18 mouse cellular contexts compared by ENCODE assay signal in the genomic region with DNA sequence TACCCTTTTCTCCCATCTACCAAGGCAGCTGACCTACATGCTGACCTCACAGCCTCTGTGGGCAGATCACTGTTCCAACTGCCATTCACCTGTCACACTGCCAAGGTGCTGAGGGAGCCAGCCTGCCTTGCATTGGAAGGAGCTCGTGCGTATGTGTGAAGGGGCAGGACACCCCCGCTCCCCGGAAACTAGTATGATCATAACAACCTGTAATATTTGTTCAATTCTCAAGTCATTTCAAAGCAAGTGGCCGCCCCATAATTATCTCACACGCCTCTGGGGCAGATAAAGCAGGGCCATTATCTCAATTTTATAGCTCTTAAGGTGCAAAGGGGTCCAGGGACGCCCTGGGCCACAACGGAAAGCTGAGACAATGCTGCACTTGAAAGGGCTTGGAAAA.
A peak's percentile ranks its signal among the peaks of the same experiment; 100 is the strongest.
DNase-seq lines count a peak whose midpoint lies in the region; ATAC-seq lines count a peak whose summit lies in the region.
"Had no signal": no experiment of that assay in that cellular context is flagged by ENCODE, and none has a peak within 500 bp of the region (broad histone marks: within the 10 kb centered on the region; RNA-seq: fewer than 3 reads in every experiment).

No protein-coding gene starts in this region.

- no peaks in the 10 kb centered on the region for H3K36me3 ChIP-seq in intestine, embryonic 14.5 days (ENCODE audit: control insufficient read depth, insufficient read depth, low read length)
- H3K36me3 ChIP-seq in intestine, embryonic 15.5 days, result no peaks in the 10 kb centered on the region
- H3K36me3 ChIP-seq in neural tube, embryonic 14.5 days (ENCODE audit: control insufficient read depth, insufficient read depth, low read length), result no peaks in the 10 kb centered on the region
- no peaks in the 10 kb centered on the region for H3K36me3 ChIP-seq in forebrain, embryonic 11.5 days (ENCODE audit: control insufficient read depth, insufficient read depth, low read length)
- H3K36me3 ChIP-seq: embryonic facial prominence, embryonic 10.5 days; heart, embryonic 15.5 days; hindbrain, embryonic 13.5 days had no signal

- ATAC-seq in intestine, embryonic 14.5 days (replicated peaks; ENCODE audit: low FRiP score, low TSS enrichment, low read depth), result peak; percentile 70
- ATAC-seq in intestine, embryonic 15.5 days, result peak; percentile 90
- peak; percentile 38; the same call in 1 of the 2 replicates for ATAC-seq in neural tube, embryonic 14.5 days (ENCODE audit: low read depth)
- no peak for ATAC-seq in forebrain, embryonic 11.5 days (replicated peaks; ENCODE audit: low FRiP score)
- ATAC-seq: forebrain, embryonic 14.5 days; hindbrain, postnatal 0 days had no signal

- no peak overlapping the region for H3K4me2 ChIP-seq in intestine, embryonic 14.5 days (ENCODE audit: low read length)
- H3K4me2 ChIP-seq in intestine, embryonic 15.5 days (replicated peaks), result no peak overlapping the region
- H3K4me2 ChIP-seq in neural tube, embryonic 14.5 days (ENCODE audit: low read depth, low read length), result no peak overlapping the region
- H3K4me2 ChIP-seq in forebrain, embryonic 11.5 days (ENCODE audit: low read depth, low read length, severe bottlenecking), result no peak overlapping the region
- H3K4me2 ChIP-seq: heart, embryonic 11.5 days; heart, embryonic 15.5 days; hindbrain, embryonic 13.5 days had no signal

- H3K4me1 ChIP-seq in intestine, embryonic 14.5 days (replicated peaks; ENCODE audit: control insufficient read depth, insufficient read depth, low read length), result peaks cover 5% of the 10 kb centered on the region; the same call in 1 of the 2 replicates
- H3K4me1 ChIP-seq in intestine, embryonic 15.5 days (replicated peaks), result peaks cover 14% of the 10 kb centered on the region
- H3K4me1 ChIP-seq in neural tube, embryonic 14.5 days (ENCODE audit: control insufficient read depth, insufficient read depth, low read length), result no peaks in the 10 kb centered on the region
- no peaks in the 10 kb centered on the region for H3K4me1 ChIP-seq in forebrain, embryonic 11.5 days (replicated peaks; ENCODE audit: control insufficient read depth, insufficient read depth, low read length)
- H3K4me1 ChIP-seq: hindbrain, embryonic 13.5 days had no signal

- H3K4me3 ChIP-seq in intestine, embryonic 14.5 days (ENCODE audit: low read depth, low read length), result no peak overlapping the region
- no peak overlapping the region for H3K4me3 ChIP-seq in intestine, embryonic 15.5 days (replicated peaks)
- no peak overlapping the region for H3K4me3 ChIP-seq in neural tube, embryonic 14.5 days (ENCODE audit: low read depth, low read length)
- no peak overlapping the region for H3K4me3 ChIP-seq in forebrain, embryonic 11.5 days (ENCODE audit: low read depth, low read length)
- H3K4me3 ChIP-seq: embryonic facial prominence, embryonic 10.5 days; heart, adult 2 months; heart, embryonic 15.5 days; hindbrain, embryonic 13.5 days had no signal

- peak; percentile 32 to 34 for DNase-seq in cerebellum, postnatal 10 days
- DNase-seq in cerebellum, postnatal 36 days, result no peak
- DNase-seq in intestine, embryonic 14.5 days (ENCODE audit: low spot score), result peak; percentile 66
- DNase-seq in right cerebral cortex, postnatal 4 days, result no peak
- no peak for DNase-seq in retina, postnatal 1 day
- no peak for DNase-seq in forebrain, embryonic 11.5 days (ENCODE audit: low spot score)
- DNase-seq: cerebellum, adult 11-12 months; cerebellum, adult 9-10 months; heart, adult 2 months; heart, postnatal 14 days had no signal

- no peaks in the 10 kb centered on the region for H3K27me3 ChIP-seq in intestine, embryonic 14.5 days (replicated peaks; ENCODE audit: control insufficient read depth, insufficient read depth, low read length)
- no peaks in the 10 kb centered on the region for H3K27me3 ChIP-seq in intestine, embryonic 15.5 days (replicated peaks)
- H3K27me3 ChIP-seq in neural tube, embryonic 14.5 days (ENCODE audit: control insufficient read depth, insufficient read depth, low read length), result no peaks in the 10 kb centered on the region
- no peaks in the 10 kb centered on the region for H3K27me3 ChIP-seq in forebrain, embryonic 11.5 days (ENCODE audit: control insufficient read depth, insufficient read depth, low read length)
- H3K27me3 ChIP-seq: hindbrain, embryonic 13.5 days had no signal

- 58% methylated on average over 8 of the region's 8 CpGs for WGBS in intestine, embryonic 14.5 days
- 56% methylated on average over 8 of the region's 8 CpGs for WGBS in intestine, embryonic 15.5 days
- 37% methylated on average over 8 of the region's 8 CpGs for WGBS in neural tube, embryonic 14.5 days
- 79% methylated on average over 8 of the region's 8 CpGs for WGBS in forebrain, embryonic 11.5 days

- H3K9ac ChIP-seq in intestine, embryonic 14.5 days (ENCODE audit: low read length), result no peak overlapping the region
- no peak overlapping the region for H3K9ac ChIP-seq in intestine, embryonic 15.5 days
- H3K9ac ChIP-seq in neural tube, embryonic 14.5 days (replicated peaks; ENCODE audit: low read depth, low read length), result no peak overlapping the region
- no peak overlapping the region for H3K9ac ChIP-seq in forebrain, embryonic 11.5 days (ENCODE audit: low read length)
- H3K9ac ChIP-seq: heart, embryonic 15.5 days; hindbrain, embryonic 13.5 days had no signal

- H3K9me3 ChIP-seq in intestine, embryonic 14.5 days (ENCODE audit: control insufficient read depth, low read length), result no peaks in the 10 kb centered on the region
- no peaks in the 10 kb centered on the region for H3K9me3 ChIP-seq in intestine, embryonic 15.5 days
- H3K9me3 ChIP-seq in neural tube, embryonic 14.5 days (ENCODE audit: control insufficient read depth, low read length), result no peaks in the 10 kb centered on the region
- H3K9me3 ChIP-seq in forebrain, embryonic 11.5 days (ENCODE audit: control insufficient read depth, low read length), result no peaks in the 10 kb centered on the region
- H3K9me3 ChIP-seq: embryonic facial prominence, embryonic 10.5 days; heart, embryonic 15.5 days; hindbrain, embryonic 13.5 days had no signal

- no peak overlapping the region for H3K27ac ChIP-seq in intestine, embryonic 14.5 days (ENCODE audit: low read depth)
- H3K27ac ChIP-seq in intestine, embryonic 15.5 days, result no peak overlapping the region
- no peak overlapping the region for H3K27ac ChIP-seq in neural tube, embryonic 14.5 days (ENCODE audit: low read depth, low read length)
- H3K27ac ChIP-seq in forebrain, embryonic 11.5 days (ENCODE audit: low read depth, low read length), result no peak overlapping the region
- H3K27ac ChIP-seq: embryonic facial prominence, embryonic 10.5 days; heart, adult 2 months; heart, embryonic 15.5 days; hindbrain, embryonic 13.5 days; hindbrain, postnatal 0 days had no signal

Comparison
In these comparisons a context has a peak if more than half of its experiments do, and no peak if none do; other contexts are left out.
1. DNase-seq: peak in cerebellum, postnatal 10 days (2 of 2) and intestine, embryonic 14.5 days (single experiment); none in cerebellum, postnatal 36 days (0 of 2), right cerebral cortex, postnatal 4 days (single experiment), retina, postnatal 1 day (single experiment) and forebrain, embryonic 11.5 days (single experiment).